In genomic region chr5:4594562-4594961, GRCm38 (mm10) we compare ENCODE assay signal across 12 mouse cellular contexts.
"Had no signal": no experiment of that assay in that cellular context is flagged by ENCODE, and none has a peak within 500 bp of the region (broad histone marks: within the 10 kb centered on the region; RNA-seq: fewer than 3 reads in every experiment).

No protein-coding gene starts in this region.

- H3K4me3 ChIP-seq: left cerebral cortex, adult 2 months; liver, embryonic 13.5 days; lung, embryonic 15.5 days; megakaryocyte, embryonic 14.5 days; midbrain, embryonic 10.5 days; midbrain, embryonic 13.5 days had no signal

- ATAC-seq: intestine, postnatal 0 days; midbrain, embryonic 13.5 days had no signal

- H3K27me3 ChIP-seq: liver, embryonic 13.5 days; lung, embryonic 15.5 days; megakaryocyte, embryonic 14.5 days; midbrain, embryonic 13.5 days had no signal

- H3K4me2 ChIP-seq: liver, embryonic 13.5 days; lung, embryonic 15.5 days; midbrain, embryonic 13.5 days had no signal

- DNase-seq: layer of hippocampus, postnatal 36 days; liver, embryonic 13.5 days; thymus, adult 2 months; thymus, postnatal 14 days; thymus, postnatal 4 days had no signal

- H3K27ac ChIP-seq: kidney, postnatal 0 days; left cerebral cortex, adult 2 months; liver, embryonic 13.5 days; lung, embryonic 15.5 days; midbrain, embryonic 10.5 days; midbrain, embryonic 13.5 days had no signal

- H3K9me3 ChIP-seq: liver, embryonic 13.5 days; lung, embryonic 15.5 days; midbrain, embryonic 10.5 days; midbrain, embryonic 13.5 days had no signal

- H3K9ac ChIP-seq: liver, embryonic 13.5 days; lung, embryonic 15.5 days; midbrain, embryonic 13.5 days had no signal

- H3K4me1 ChIP-seq: liver, embryonic 13.5 days; lung, embryonic 15.5 days; megakaryocyte, embryonic 14.5 days; midbrain, embryonic 10.5 days; midbrain, embryonic 13.5 days had no signal

- H3K36me3 ChIP-seq: liver, embryonic 13.5 days; lung, embryonic 15.5 days; midbrain, embryonic 10.5 days; midbrain, embryonic 13.5 days had no signal
